Mouse (Mus musculus): ENCODE data around the gene Hsd17b2.

The Hsd17b2 gene

GRCm38 (mm10) chr8:117701859-117702258 is at the start of gene Hsd17b2:
Gene Hsd17b2 (plus strand): TSS chr8:117701904.
- DNase-seq (ENCODE audit: low read depth, low spot score): no peak

GRCm38 (mm10) chr8:117652318-117652717 is 49.4 kb upstream of the Hsd17b2 start:
- DNase-seq (ENCODE audit: low read depth, low spot score): no peak

- no peak for DNase-seq (ENCODE audit: low read depth, low spot score)
Observed at GRCm38 (mm10) chr8:117658990-117659389, 42.7 kb upstream of the Hsd17b2 start.

GRCm38 (mm10) chr8:117660358-117661031 is 41.2 kb upstream of the Hsd17b2 start:
- DNase-seq (ENCODE audit: low read depth, low spot score): peak; percentile 42

GRCm38 (mm10) chr8:117667349-117668124 is 34.2 kb upstream of the Hsd17b2 start:
- DNase-seq (ENCODE audit: low read depth, low spot score): no peak

- no peak for DNase-seq (ENCODE audit: low read depth, low spot score)
Observed at GRCm38 (mm10) chr8:117670461-117670860, 31.2 kb upstream of the Hsd17b2 start.

- no peak for DNase-seq (ENCODE audit: low read depth, low spot score)
Observed at GRCm38 (mm10) chr8:117672558-117672957, 29.1 kb upstream of the Hsd17b2 start.

- peak; percentile 8 for DNase-seq (ENCODE audit: low read depth, low spot score)
Observed at GRCm38 (mm10) chr8:117673430-117673830, 28.3 kb upstream of the Hsd17b2 start, which contains the start of gene Sdr42e1. Gene Sdr42e1 (minus strand): TSS chr8:117673689.

- no peak for DNase-seq (ENCODE audit: low read depth, low spot score)
Observed at GRCm38 (mm10) chr8:117675171-117675570, 26.5 kb upstream of the Hsd17b2 start.

GRCm38 (mm10) chr8:117676460-117676859 is 25.2 kb upstream of the Hsd17b2 start:
- no peak for DNase-seq (ENCODE audit: low read depth, low spot score)

- DNase-seq (ENCODE audit: low read depth, low spot score): no peak
Observed at GRCm38 (mm10) chr8:117677011-117677410, 24.7 kb upstream of the Hsd17b2 start.

GRCm38 (mm10) chr8:117678650-117679049 is 23.1 kb upstream of the Hsd17b2 start:
- no peak for DNase-seq (ENCODE audit: low read depth, low spot score)

- no peak for DNase-seq (ENCODE audit: low read depth, low spot score)
Observed at GRCm38 (mm10) chr8:117683925-117684472, 17.7 kb upstream of the Hsd17b2 start.

GRCm38 (mm10) chr8:117684504-117684903 is 17.2 kb upstream of the Hsd17b2 start:
- no peak for DNase-seq (ENCODE audit: low read depth, low spot score)

GRCm38 (mm10) chr8:117687890-117688289 is 13.8 kb upstream of the Hsd17b2 start:
- DNase-seq (ENCODE audit: low read depth, low spot score): no peak

GRCm38 (mm10) chr8:117692131-117692530 is 9.6 kb upstream of the Hsd17b2 start:
- DNase-seq (ENCODE audit: low read depth, low spot score): no peak

GRCm38 (mm10) chr8:117695636-117696035 is 6.1 kb upstream of the Hsd17b2 start:
- DNase-seq (ENCODE audit: low read depth, low spot score): no peak

GRCm38 (mm10) chr8:117697248-117697647 is 4.5 kb upstream of the Hsd17b2 start:
- DNase-seq (ENCODE audit: low read depth, low spot score): no peak

- DNase-seq (ENCODE audit: low read depth, low spot score): no peak
Observed at GRCm38 (mm10) chr8:117700699-117701098, 1.0 kb upstream of the Hsd17b2 start.

GRCm38 (mm10) chr8:117701246-117701645 is 458 bp upstream of the Hsd17b2 start:
- DNase-seq (ENCODE audit: low read depth, low spot score): no peak

- DNase-seq (ENCODE audit: low read depth, low spot score): no peak
Observed at GRCm38 (mm10) chr8:117702701-117703100, 997 bp downstream of the Hsd17b2 start.

- no peak for DNase-seq (ENCODE audit: low read depth, low spot score)
Observed at GRCm38 (mm10) chr8:117706141-117706540, 4.4 kb downstream of the Hsd17b2 start.

- no peak for DNase-seq (ENCODE audit: low read depth, low spot score)
Observed at GRCm38 (mm10) chr8:117712226-117712625, 10.5 kb downstream of the Hsd17b2 start.
